Mouse (Mus musculus) heart, adult 10 weeks (tissue): ENCODE results near the gene Btg1. TPM values are rescaled to one million over a fixed set of nuclear protein-coding genes. Genes with fewer than 3 reads are reported as not detected.

Experiments used
- polyA plus RNA-seq: library from polyadenylated mRNA; stranded (reverse); fragments of 350-450 nt; fragmentation: Illumina TruSeq; extraction: RNeasy Lipid Tissue Mini Kit (QIAGEN cat#74804); gene quantifications from one replicate; pipeline ENCODE4 v1.2.3, GENCODE M21; 2014; ENCODE audit warnings: low read depth, low replicate concordance

Gene Btg1
- 20.6 TPM for polyA plus RNA-seq

DNA sequence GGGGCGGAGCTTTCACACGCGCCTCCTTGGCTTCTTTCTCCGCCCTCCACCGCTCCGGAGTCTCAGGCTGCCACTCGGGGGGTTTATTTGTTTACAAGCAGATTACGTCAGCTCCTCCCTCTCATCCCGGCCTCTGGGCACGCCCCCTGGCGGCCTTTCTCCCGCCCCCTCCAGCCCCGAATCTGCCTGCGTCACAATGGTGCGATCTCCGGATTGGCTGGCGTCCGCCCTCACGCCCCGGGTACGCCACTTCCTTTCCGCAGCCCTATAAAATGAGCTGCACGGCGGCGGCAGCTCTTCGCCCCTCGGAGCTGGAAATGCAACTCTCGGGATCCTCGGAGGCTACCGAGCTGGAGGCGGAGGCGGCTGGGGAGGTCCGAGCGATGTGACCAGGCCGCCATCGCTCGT is at the start of gene Btg1:
Gene Btg1, plus strand, starts transcription at position 298 of the 408 bp plus-strand sequence.

